Mouse (Mus musculus) embryonic facial prominence, embryonic 15.5 days (tissue): Measurements from ENCODE around the gene Tab2. TPM values are rescaled to one million over a fixed set of nuclear protein-coding genes. Genes with fewer than 3 reads are reported as not detected.

Source experiments
- ATAC-seq: fragments of 200-750 bp; cut with Nextera tagmentation; 2 replicates; pipeline ENCODE4 v1.8.0; 2017; ENCODE audit warnings: low read depth, moderate TSS enrichment; ENCODE audit not compliant: insufficient number of reproducible peaks, low FRiP score, low TSS enrichment
- H3K27ac ChIP-seq: fragments of 300-500 bp; sonication (generic); replicated peaks from 2 replicates; pipeline ENCODE4 v1.5.1; 2015; ENCODE audit warnings: mild to moderate bottlenecking, inconsistent platforms
- H3K27me3 ChIP-seq: fragments of 300-500 bp; sonication (generic); 2 replicates; pipeline ENCODE4 v1.6.1; 2015; ENCODE audit warnings: inconsistent platforms
- H3K36me3 ChIP-seq: fragments of 300-500 bp; sonication (generic); 2 replicates; pipeline ENCODE4 v1.6.1; 2015; ENCODE audit warnings: mild to moderate bottlenecking, inconsistent platforms
- H3K4me1 ChIP-seq: fragments of 300-500 bp; sonication (generic); 2 replicates; pipeline ENCODE4 v1.6.1; 2015; ENCODE audit warnings: inconsistent platforms
- H3K4me2 ChIP-seq: fragments of 300-500 bp; sonication (generic); replicated peaks from 2 replicates; pipeline ENCODE4 v1.6.1; 2015; ENCODE audit warnings: mild to moderate bottlenecking, inconsistent platforms
- H3K4me3 ChIP-seq: fragments of 300-500 bp; sonication (generic); replicated peaks from 2 replicates; pipeline ENCODE4 v1.5.1; 2015; ENCODE audit warnings: mild to moderate bottlenecking, inconsistent platforms
- H3K9ac ChIP-seq: fragments of 300-500 bp; sonication (generic); 2 replicates; pipeline ENCODE4 v1.6.1; 2015; ENCODE audit warnings: inconsistent platforms
- H3K9me3 ChIP-seq: fragments of 300-500 bp; sonication (generic); replicated peaks from 2 replicates; pipeline ENCODE4 v1.6.1; 2016; ENCODE audit warnings: inconsistent platforms
- WGBS: fragments of 180-500 bp; shearing (Covaris S2); methylation state at CpG from one replicate; pipeline ENCODE4 v1.1.7; 2015; 5-methylcytosine and 5-hydroxymethylcytosine counted together
- polyA plus RNA-seq: library from polyadenylated mRNA; unstranded; fragments of >200 nt; fragmentation: Nextera tagmentation; extraction: Ambion mirVana; gene quantifications from 2 replicates; pipeline ENCODE4 v1.2.1, GENCODE M21; 2015

The Tab2 gene
- polyA plus RNA-seq = 20.7 and 23.2 TPM in 2 replicates

DNA sequence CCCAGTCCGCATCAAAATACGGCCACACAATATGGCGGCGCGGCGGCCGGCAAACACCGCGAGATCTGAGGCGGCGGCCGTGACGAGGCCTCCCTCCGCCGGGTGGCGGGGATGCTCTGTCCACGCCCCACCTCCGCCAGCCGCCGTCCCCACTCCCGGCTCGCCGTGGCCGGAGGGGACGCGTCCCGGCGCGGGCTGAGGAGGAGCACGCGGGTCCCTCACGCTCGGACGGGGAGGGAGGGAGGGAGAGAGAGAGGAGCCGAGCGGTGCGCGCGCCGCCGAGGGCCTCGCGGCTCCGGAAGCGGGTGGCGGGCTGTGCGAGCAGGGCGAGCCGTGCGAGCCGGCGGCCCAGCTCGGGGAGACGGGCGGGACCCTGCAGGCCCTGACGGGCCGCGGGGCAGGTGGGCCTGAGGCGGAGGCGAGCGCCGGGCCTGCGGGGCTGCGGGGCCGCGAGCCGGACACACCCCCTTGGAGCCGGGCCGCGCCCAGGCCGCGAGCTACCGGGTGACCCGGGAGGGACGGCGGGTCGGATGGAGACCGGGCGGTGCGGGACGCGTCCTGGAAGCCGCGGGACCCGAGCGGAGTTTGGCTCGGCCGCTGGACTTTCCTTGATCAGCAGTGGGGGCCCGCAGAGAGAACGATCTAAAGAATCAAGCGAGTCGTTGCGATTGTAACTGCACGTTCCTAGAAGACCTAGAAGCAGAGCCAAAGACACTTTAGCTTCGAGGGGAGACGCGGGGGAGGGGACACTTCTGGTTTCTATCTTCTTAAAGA is at the start of gene Tab2:
Gene Tab2 (minus strand): TSS at position 3 of the 774 bp plus-strand sequence.
- Histone ChIP-seq H3K4me1 (peaks cover 17% of the 10 kb centered on the region), H3K27ac (peak within 1 kb of the TSS; percentile 97), H3K4me3 (peak within 1 kb of the TSS; percentile 89), H3K9ac (peak within 1 kb of the TSS; percentile 93), H3K9me3 (no peaks in the 10 kb centered on the region), H3K27me3 (no peaks in the 10 kb centered on the region), H3K4me2 (peak within 1 kb of the TSS; percentile 54), H3K36me3 (no peaks in the 10 kb centered on the region)
- under 1% methylated on average over 97 of the region's 97 CpGs for WGBS
- peak; percentile 97 for ATAC-seq

DNA sequence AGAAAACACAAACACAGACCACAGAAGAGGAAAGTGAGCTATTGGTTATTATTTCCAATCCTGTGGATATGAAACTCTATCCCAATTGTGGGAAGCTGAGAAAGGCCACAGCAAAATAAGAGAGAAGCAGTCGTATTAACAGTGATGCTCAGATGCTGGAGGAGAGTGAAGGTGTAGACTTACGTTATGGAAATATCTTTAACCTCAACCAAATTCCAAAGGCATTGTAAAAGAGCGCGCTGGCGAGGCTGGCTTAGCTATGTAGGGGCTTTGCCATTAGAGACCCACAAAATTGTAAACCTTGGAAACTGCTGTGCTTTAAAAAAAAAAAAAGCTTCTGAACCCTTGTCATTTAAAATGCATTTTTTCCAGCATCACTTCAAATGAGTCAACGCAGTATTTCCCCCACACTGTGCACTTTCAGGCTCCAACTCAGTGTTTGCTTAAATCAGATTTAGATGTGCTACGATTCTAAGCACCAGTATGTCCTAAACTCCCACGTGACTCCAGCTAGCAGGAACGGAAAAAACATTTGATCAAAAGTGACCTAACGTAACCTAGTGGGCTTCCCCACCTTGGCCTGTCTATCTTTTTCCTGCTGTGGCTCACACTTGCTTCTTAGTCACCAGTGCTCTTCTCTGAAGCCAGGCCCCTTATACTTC is 36.4 kb upstream of the Tab2 start:
- H3K9ac ChIP-seq = no peak overlapping the region
- WGBS = 52% methylated on average over 10 of the region's 10 CpGs
- no peaks in the 10 kb centered on the region for H3K4me1 ChIP-seq
- H3K27ac ChIP-seq = no peak overlapping the region; the same call in 1 of the 2 replicates
- peak; percentile 34; the same call in 1 of the 2 replicates for ATAC-seq
- no peak overlapping the region for H3K4me2 ChIP-seq
- no peak overlapping the region for H3K4me3 ChIP-seq
- H3K36me3 ChIP-seq = no peaks in the 10 kb centered on the region
- H3K9me3 ChIP-seq = no peaks in the 10 kb centered on the region
- no peaks in the 10 kb centered on the region for H3K27me3 ChIP-seq

GRCm38 (mm10) chr10:7991596-7991995 is 35.6 kb upstream of the Tab2 start:
- WGBS = 49% methylated on average over 5 of the region's 5 CpGs
- H3K27ac ChIP-seq = no peak overlapping the region
- H3K27me3 ChIP-seq = no peaks in the 10 kb centered on the region
- H3K4me3 ChIP-seq = no peak overlapping the region
- no peak overlapping the region for H3K4me2 ChIP-seq
- no peaks in the 10 kb centered on the region for H3K36me3 ChIP-seq
- no peaks in the 10 kb centered on the region for H3K9me3 ChIP-seq
- H3K9ac ChIP-seq = no peak overlapping the region
- no peaks in the 10 kb centered on the region for H3K4me1 ChIP-seq
- ATAC-seq = peak; percentile 34; the same call in 1 of the 2 replicates

DNA sequence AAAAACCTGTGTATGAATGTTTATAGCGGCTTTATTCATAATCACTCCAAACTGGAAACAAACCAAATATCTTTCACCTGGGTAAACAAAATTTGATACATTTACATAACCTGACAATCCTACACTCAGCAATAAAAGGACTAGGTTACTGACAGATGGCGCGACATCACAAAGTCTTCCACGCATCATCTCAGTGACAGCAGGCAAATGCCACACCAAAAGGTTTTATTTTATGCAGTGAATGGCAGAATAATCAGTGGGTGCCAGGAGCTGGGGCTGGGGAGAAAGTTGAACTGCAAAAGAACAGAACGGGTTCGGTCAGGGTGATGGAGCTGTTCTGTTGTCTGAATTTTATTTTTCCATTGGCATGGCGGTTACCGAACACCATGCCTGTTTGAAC is 31.5 kb upstream of the Tab2 start:
- H3K4me3 ChIP-seq = no peak overlapping the region
- 77% methylated on average over 8 of the region's 8 CpGs for WGBS
- H3K4me1 ChIP-seq = no peaks in the 10 kb centered on the region
- no peaks in the 10 kb centered on the region for H3K9me3 ChIP-seq
- H3K27ac ChIP-seq = no peak overlapping the region
- no peak overlapping the region for H3K4me2 ChIP-seq
- no peaks in the 10 kb centered on the region for H3K27me3 ChIP-seq
- ATAC-seq = no peak
- no peaks in the 10 kb centered on the region for H3K36me3 ChIP-seq
- H3K9ac ChIP-seq = no peak overlapping the region

DNA sequence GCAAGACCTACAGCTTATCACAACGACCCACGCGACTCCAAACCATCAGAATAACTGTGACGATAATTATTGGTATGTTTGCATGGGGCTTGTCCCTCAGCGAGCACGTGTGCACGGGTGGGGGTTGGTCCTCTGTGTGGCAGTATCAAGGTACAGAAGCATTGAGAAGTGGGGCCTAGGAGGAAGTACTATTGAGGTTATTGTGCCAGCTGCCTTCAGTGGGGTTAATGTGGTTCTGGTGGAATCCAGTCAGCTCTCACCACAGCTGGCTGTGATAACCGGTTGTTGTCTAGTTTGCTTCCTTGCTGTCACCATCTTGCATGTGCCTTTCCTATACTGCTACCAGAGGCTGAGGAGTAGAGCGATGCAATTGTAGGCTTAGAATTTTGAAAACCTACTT is 20.4 kb upstream of the Tab2 start:
- no peaks in the 10 kb centered on the region for H3K27me3 ChIP-seq
- H3K9me3 ChIP-seq = no peaks in the 10 kb centered on the region
- H3K4me2 ChIP-seq = no peak overlapping the region
- 88% methylated on average over 9 of the region's 9 CpGs for WGBS
- no peaks in the 10 kb centered on the region for H3K4me1 ChIP-seq
- H3K9ac ChIP-seq = no peak overlapping the region
- no peak overlapping the region for H3K27ac ChIP-seq
- no peaks in the 10 kb centered on the region for H3K36me3 ChIP-seq
- no peak overlapping the region for H3K4me3 ChIP-seq
- ATAC-seq = no peak

DNA sequence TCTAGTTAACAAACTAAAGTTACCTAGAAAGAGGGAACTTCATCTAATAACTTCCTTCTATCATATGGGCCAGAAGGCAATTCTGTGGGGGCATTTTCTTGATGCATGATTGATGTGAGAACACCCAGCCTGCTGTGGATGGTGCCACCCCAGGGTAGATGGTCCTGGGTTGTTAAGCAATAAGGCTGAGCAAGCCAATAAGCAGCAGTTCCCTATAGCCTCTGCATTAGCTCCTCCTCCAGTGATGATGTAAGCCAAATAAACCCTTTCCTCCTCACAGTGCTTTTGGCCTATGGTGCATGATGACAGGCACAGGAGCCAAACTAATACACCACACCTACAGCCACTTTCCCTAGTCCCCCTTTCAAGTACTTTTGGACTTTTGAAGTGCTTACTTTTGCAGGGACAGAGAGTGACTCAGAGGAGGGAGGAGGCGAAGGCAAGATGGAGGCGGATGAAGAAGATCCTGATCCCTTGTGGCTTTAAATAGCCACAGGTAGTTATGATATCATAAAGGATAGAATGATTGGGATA is 12.8 kb upstream of the Tab2 start:
- H3K36me3 ChIP-seq = no peaks in the 10 kb centered on the region
- H3K27me3 ChIP-seq = no peaks in the 10 kb centered on the region
- H3K4me1 ChIP-seq = no peaks in the 10 kb centered on the region
- WGBS = 92% methylated on average over 2 of the region's 2 CpGs
- no peak overlapping the region for H3K9ac ChIP-seq
- ATAC-seq = no peak
- H3K4me2 ChIP-seq = no peak overlapping the region
- no peaks in the 10 kb centered on the region for H3K9me3 ChIP-seq
- H3K27ac ChIP-seq = no peak overlapping the region
- no peak overlapping the region for H3K4me3 ChIP-seq

DNA sequence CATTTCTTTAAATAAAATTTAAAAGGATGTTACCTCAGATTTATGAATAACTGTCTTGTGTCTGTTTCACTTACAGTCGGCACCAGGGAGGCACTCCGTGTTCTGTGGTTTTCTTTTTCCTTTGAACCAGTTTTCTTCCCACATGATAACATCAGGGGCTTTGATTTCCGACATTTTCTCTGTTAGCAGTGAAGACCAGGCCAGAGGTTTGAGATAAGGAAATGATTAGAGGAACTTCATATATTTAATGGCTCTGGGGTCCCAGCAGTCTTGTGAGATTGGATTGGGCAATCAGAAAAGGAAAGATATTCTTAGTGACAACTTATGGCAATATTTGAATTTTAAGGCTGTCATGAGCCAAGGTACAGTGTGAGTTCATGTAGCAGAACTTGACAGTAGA is 11.1 kb upstream of the Tab2 start:
- no peak overlapping the region for H3K4me2 ChIP-seq
- H3K27me3 ChIP-seq = no peaks in the 10 kb centered on the region
- H3K9ac ChIP-seq = no peak overlapping the region
- no peak for ATAC-seq
- no peaks in the 10 kb centered on the region for H3K9me3 ChIP-seq
- 39% methylated on average over 3 of the region's 3 CpGs for WGBS
- no peaks in the 10 kb centered on the region for H3K36me3 ChIP-seq
- no peak overlapping the region for H3K4me3 ChIP-seq
- no peak overlapping the region for H3K27ac ChIP-seq
- H3K4me1 ChIP-seq = no peaks in the 10 kb centered on the region

GRCm38 (mm10) chr10:7959073-7959472 is 3.0 kb upstream of the Tab2 start:
- Histone ChIP-seq H3K4me2 (no peak overlapping the region), H3K9ac (no peak overlapping the region), H3K27ac (no peak overlapping the region), H3K27me3 (no peaks in the 10 kb centered on the region), H3K36me3 (no peaks in the 10 kb centered on the region), H3K9me3 (no peaks in the 10 kb centered on the region), H3K4me1 (peaks cover 6% of the 10 kb centered on the region), H3K4me3 (no peak overlapping the region)
- WGBS = 72% methylated on average over 6 of the region's 6 CpGs
- no peak for ATAC-seq

DNA sequence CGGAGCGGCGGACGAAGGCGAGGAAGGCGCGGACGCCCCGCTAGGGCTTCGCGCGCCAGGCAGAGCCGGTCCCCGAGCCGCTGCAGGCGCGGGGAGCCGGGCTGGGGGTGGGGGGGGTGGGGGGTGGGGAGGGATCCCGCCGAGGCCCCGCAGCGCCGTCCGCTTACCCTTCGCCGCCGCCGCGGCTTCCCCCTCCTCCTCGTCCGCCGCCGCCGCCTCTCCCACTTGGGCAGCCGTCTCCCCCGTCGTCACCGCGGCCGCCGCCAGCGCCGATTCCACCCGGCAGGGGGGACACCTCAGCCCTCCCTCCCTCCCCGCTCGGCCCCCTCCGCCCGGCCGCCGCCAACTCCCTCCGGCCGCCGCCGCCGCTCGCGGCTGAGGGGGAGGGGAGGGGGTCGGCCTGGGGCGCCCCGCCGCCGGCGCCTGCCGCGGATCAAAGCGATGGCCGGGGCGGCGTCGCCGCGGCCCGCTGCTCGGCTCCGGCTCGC is 352 bp downstream of the Tab2 start:
- Histone ChIP-seq H3K4me3 (peak overlapping the region; percentile 89), H3K27ac (peak overlapping the region; percentile 97), H3K27me3 (no peaks in the 10 kb centered on the region), H3K9ac (peak overlapping the region; percentile 93), H3K4me1 (peaks cover 17% of the 10 kb centered on the region), H3K9me3 (no peaks in the 10 kb centered on the region), H3K4me2 (peak overlapping the region; percentile 54), H3K36me3 (no peaks in the 10 kb centered on the region)
- ATAC-seq = peak; percentile 61
- 0% methylated on average over 1 of the region's 76 CpGs for WGBS

GRCm38 (mm10) chr10:7954989-7955633 is 919 bp downstream of the Tab2 start:
- peak overlapping the region; percentile 54 for H3K4me2 ChIP-seq
- no peaks in the 10 kb centered on the region for H3K36me3 ChIP-seq
- H3K27ac ChIP-seq = peak overlapping the region; percentile 97
- H3K4me1 ChIP-seq = peaks cover 17% of the 10 kb centered on the region
- ATAC-seq = peak; percentile 25; the same call in 1 of the 2 replicates
- whole genome bisulfite sequencing = under 1% methylated on average over 26 of the region's 31 CpGs
- no peaks in the 10 kb centered on the region for H3K9me3 ChIP-seq
- H3K4me3 ChIP-seq = peak overlapping the region; percentile 89
- H3K9ac ChIP-seq = peak overlapping the region; percentile 93
- H3K27me3 ChIP-seq = no peaks in the 10 kb centered on the region

- ATAC-seq = no peak
- WGBS = 3% methylated on average over 5 of the region's 5 CpGs
- H3K27ac ChIP-seq = peak overlapping the region; percentile 97
- H3K4me3 ChIP-seq = peak overlapping the region; percentile 89
- H3K4me1 ChIP-seq = peaks cover 17% of the 10 kb centered on the region
- H3K9me3 ChIP-seq = no peaks in the 10 kb centered on the region
- H3K4me2 ChIP-seq = peak overlapping the region; percentile 54
- no peaks in the 10 kb centered on the region for H3K36me3 ChIP-seq
- peak overlapping the region; percentile 93 for H3K9ac ChIP-seq
- H3K27me3 ChIP-seq = no peaks in the 10 kb centered on the region
Measured at GRCm38 (mm10) chr10:7954627-7954988, 1.4 kb downstream of the Tab2 start.
